Mouse (Mus musculus): ENCODE results near the gene Muc4.

DNA sequence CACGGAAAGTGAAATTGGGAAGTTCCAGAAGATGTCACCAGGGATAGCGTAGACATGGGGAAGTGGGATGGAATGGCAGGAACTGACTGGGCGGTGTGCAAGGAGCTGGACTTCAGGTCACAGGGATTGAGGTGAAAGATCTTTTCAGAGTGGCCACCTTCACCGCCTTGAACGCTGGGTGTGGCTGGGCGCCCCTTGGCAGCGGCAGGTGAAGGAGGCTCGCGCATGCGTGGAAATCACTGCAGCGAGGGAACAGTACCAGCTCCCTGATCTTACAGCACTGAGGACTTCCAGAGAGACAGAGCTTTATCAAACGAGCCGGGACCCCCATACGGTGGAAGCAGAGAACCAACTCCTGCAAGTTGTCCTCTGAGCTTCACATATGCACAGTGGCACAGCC lies 78.9 kb downstream of the Muc4 start:
- TF ChIP-seq CTCF (IDR thresholded peaks at IDR 0.05; ENCODE audit: low read depth) (no peak), EP300 (IDR thresholded peaks at IDR 0.05; ENCODE audit: low read depth) (no peak)

Measured in heart, postnatal 0 days (tissue).